Mouse (Mus musculus) MEL (cell line): ENCODE measurements around the gene Ccdc158. TPM values are rescaled to one million over a fixed set of nuclear protein-coding genes. Genes with fewer than 3 reads are reported as not detected.

Experiments used
- DNase-seq: peaks from one replicate; pipeline ENCODE4 v3.0.0; 2011; ENCODE audit warnings: low read depth, low spot score
- H3K27ac ChIP-seq: 2 replicates; pipeline ENCODE4 v1.5.1; 2012; ENCODE audit warnings: low read depth, mild to moderate bottlenecking, control low read depth, low read length, moderate library complexity; ENCODE audit not compliant: control insufficient read depth
- H3K27me3 ChIP-seq, 2 experiments: fragments of 150-350 bp in 1 of 2; sonication (generic) in 1 of 2; 2 replicates each; pipeline ENCODE4 v1.6.1; 2012; ENCODE audit warnings: low read length in 2 of 2, mild to moderate bottlenecking in 2 of 2, improper control_type of control experiment in 1 of 2, moderate library complexity in 1 of 2; ENCODE audit not compliant: insufficient read depth in 2 of 2, control insufficient read depth in 1 of 2
- H3K36me3 ChIP-seq, 2 experiments: 2 replicates each; pipeline ENCODE4 v1.6.1; 2012 to 2014; ENCODE audit warnings: low read length in 2 of 2, improper control_type of control experiment in 1 of 2, inconsistent platforms in 1 of 2, mild to moderate bottlenecking in 1 of 2; ENCODE audit not compliant: insufficient read depth in 2 of 2, control insufficient read depth in 1 of 2
- H3K4me1 ChIP-seq, 2 experiments: fragments of 150-350 bp in 1 of 2; sonication (generic) in 1 of 2; 2 replicates each; pipeline ENCODE4 v1.6.1; 2012; ENCODE audit warnings: low read length in 2 of 2, improper control_type of control experiment in 1 of 2, mild to moderate bottlenecking in 1 of 2; ENCODE audit not compliant: insufficient read depth in 2 of 2, control insufficient read depth in 1 of 2
- H3K4me3 ChIP-seq, 2 experiments: fragments of 150-350 bp in 1 of 2; sonication (generic) in 1 of 2; 2 replicates each; pipeline ENCODE4 v1.5.1; 2012; ENCODE audit warnings: low read depth in 2 of 2, low read length in 2 of 2, mild to moderate bottlenecking in 2 of 2, moderate library complexity in 2 of 2, control low read depth in 1 of 2, improper control_type of control experiment in 1 of 2; ENCODE audit not compliant: control insufficient read depth in 1 of 2, insufficient read depth in 1 of 2
- H3K79me2 ChIP-seq: 2 replicates; pipeline ENCODE4 v1.6.1; 2012; ENCODE audit warnings: mild to moderate bottlenecking, low read length, moderate library complexity; ENCODE audit not compliant: control insufficient read depth, poor library complexity, insufficient read depth
- H3K9ac ChIP-seq: 2 replicates; pipeline ENCODE4 v1.6.1; 2012; ENCODE audit warnings: low read depth, mild to moderate bottlenecking, control low read depth, low read length, moderate library complexity; ENCODE audit not compliant: control insufficient read depth, poor library complexity, severe bottlenecking
- H3K9me3 ChIP-seq: fragments of 150-350 bp; sonication (generic); replicated peaks from 2 replicates; pipeline ENCODE4 v1.6.1; 2012; ENCODE audit warnings: mild to moderate bottlenecking, low read length, improper control_type of control experiment, moderate library complexity; ENCODE audit not compliant: insufficient read depth
- CHD2 ChIP-seq: IDR thresholded peaks from 2 replicates; pipeline ENCODE4 v1.6.1; 2011; ENCODE audit warnings: low read length, improper control_type of control experiment
- CTCF ChIP-seq, 3 experiments: IDR thresholded peaks in 2 of 3; conservative IDR thresholded peaks in 1 of 3; 2 replicates each; pipeline ENCODE4 v1.5.1; 2011 to 2012; ENCODE audit warnings: low read length in 3 of 3, low read depth in 2 of 3, mild to moderate bottlenecking in 2 of 3, improper control_type of control experiment in 1 of 3, inconsistent platforms in 1 of 3, mixed read lengths in 1 of 3, moderate library complexity in 1 of 3; ENCODE audit not compliant: control insufficient read depth in 1 of 3, insufficient read depth in 1 of 3, poor library complexity in 1 of 3, severe bottlenecking in 1 of 3
- E2F4 ChIP-seq: IDR thresholded peaks from 2 replicates; pipeline ENCODE4 v1.6.1; 2011; ENCODE audit warnings: low read depth, low read length, improper control_type of control experiment, borderline replicate concordance
- EP300 ChIP-seq, 2 experiments: IDR thresholded peaks; 2 replicates each; pipeline ENCODE4 v1.6.1; 2011; ENCODE audit warnings: improper control_type of control experiment in 2 of 2, low read length in 2 of 2, low read depth in 1 of 2, mild to moderate bottlenecking in 1 of 2
- ETS1 ChIP-seq: IDR thresholded peaks from 2 replicates; pipeline ENCODE4 v1.6.1; 2012; ENCODE audit warnings: low read depth, mild to moderate bottlenecking, inconsistent platforms, low read length, improper control_type of control experiment, moderate library complexity
- GATA1 ChIP-seq: IDR thresholded peaks from 2 replicates; pipeline ENCODE4 v1.6.1; 2011; ENCODE audit warnings: low read depth, low read length, improper control_type of control experiment
- MAFK ChIP-seq: IDR thresholded peaks from 2 replicates; pipeline ENCODE4 v1.6.1; 2011; ENCODE audit warnings: low read depth, mild to moderate bottlenecking, low read length, improper control_type of control experiment, borderline replicate concordance
- MAZ ChIP-seq: IDR thresholded peaks from 2 replicates; pipeline ENCODE4 v1.6.1; 2012; ENCODE audit warnings: low read depth, mild to moderate bottlenecking, inconsistent platforms, low read length, improper control_type of control experiment
- MEF2A ChIP-seq: IDR thresholded peaks from 2 replicates; pipeline ENCODE4 v1.6.1; 2014; ENCODE audit warnings: low read depth, mild to moderate bottlenecking, inconsistent platforms, low read length, improper control_type of control experiment; ENCODE audit not compliant: poor library complexity, insufficient replicate concordance, severe bottlenecking; ENCODE audit errors: extremely low read depth
- MYC ChIP-seq: IDR thresholded peaks from 2 replicates; pipeline ENCODE4 v1.6.1; 2011; ENCODE audit warnings: low read depth, mild to moderate bottlenecking, low read length, improper control_type of control experiment, moderate library complexity
- NRF1 ChIP-seq: IDR thresholded peaks from 2 replicates; pipeline ENCODE4 v1.6.1; 2014; ENCODE audit warnings: low read depth, mild to moderate bottlenecking, inconsistent platforms, low read length, improper control_type of control experiment, moderate library complexity; ENCODE audit not compliant: poor library complexity, insufficient read depth, severe bottlenecking
- POLR2A ChIP-seq, 2 experiments: IDR thresholded peaks; 2 replicates each; pipeline ENCODE4 v1.6.1; 2011 to 2012; ENCODE audit warnings: low read length in 2 of 2, mild to moderate bottlenecking in 2 of 2, control low read depth in 1 of 2, improper control_type of control experiment in 1 of 2, low read depth in 1 of 2, moderate library complexity in 1 of 2; ENCODE audit not compliant: control insufficient read depth in 1 of 2, insufficient read depth in 1 of 2, poor library complexity in 1 of 2
- POLR2AphosphoS2 ChIP-seq: IDR thresholded peaks from 2 replicates; pipeline ENCODE4 v1.6.1; 2011; ENCODE audit warnings: low read length, improper control_type of control experiment
- POLR2AphosphoS5 ChIP-seq: IDR thresholded peaks from 2 replicates; pipeline ENCODE4 v1.6.1; 2012; ENCODE audit warnings: low read depth, borderline replicate concordance, mild to moderate bottlenecking, inconsistent platforms, low read length, moderate library complexity, mixed read lengths
- RAD21 ChIP-seq: IDR thresholded peaks from 2 replicates; pipeline ENCODE4 v1.6.1; 2011; ENCODE audit warnings: mild to moderate bottlenecking, low read depth, low read length, improper control_type of control experiment
- SMC3 ChIP-seq: IDR thresholded peaks from 2 replicates; pipeline ENCODE4 v1.6.1; 2011; ENCODE audit warnings: low read depth, low read length, improper control_type of control experiment
- TBP ChIP-seq: IDR thresholded peaks from 2 replicates; pipeline ENCODE4 v1.8.0; 2011; ENCODE audit warnings: low read depth, low read length, improper control_type of control experiment
- TCF12 ChIP-seq: IDR thresholded peaks from 2 replicates; pipeline ENCODE4 v1.6.1; 2014; ENCODE audit warnings: low read depth, mild to moderate bottlenecking, inconsistent platforms, low read length, improper control_type of control experiment, moderate library complexity
- UBTF ChIP-seq: IDR thresholded peaks from 2 replicates; pipeline ENCODE4 v1.6.1; 2012; ENCODE audit warnings: low read depth, mild to moderate bottlenecking, inconsistent platforms, low read length, improper control_type of control experiment, moderate library complexity, borderline replicate concordance; ENCODE audit not compliant: insufficient read depth
- USF2 ChIP-seq, 2 experiments: IDR thresholded peaks; 2 replicates each; pipeline ENCODE4 v1.6.1; 2011 to 2012; ENCODE audit warnings: improper control_type of control experiment in 2 of 2, low read length in 2 of 2, borderline replicate concordance in 1 of 2, inconsistent platforms in 1 of 2, low read depth in 1 of 2, mild to moderate bottlenecking in 1 of 2; ENCODE audit not compliant: insufficient read depth in 1 of 2
- ZC3H11A ChIP-seq: IDR thresholded peaks from 2 replicates; pipeline ENCODE4 v1.6.1; 2012; ENCODE audit warnings: low read depth, mild to moderate bottlenecking, inconsistent platforms, low read length, improper control_type of control experiment
- ZKSCAN1 ChIP-seq: IDR thresholded peaks from 2 replicates; pipeline ENCODE4 v1.6.1; 2012; ENCODE audit warnings: low read depth, mild to moderate bottlenecking, inconsistent platforms, low read length, improper control_type of control experiment, moderate library complexity
- ZMIZ1 ChIP-seq: IDR thresholded peaks from 2 replicates; pipeline ENCODE4 v1.6.1; 2012; ENCODE audit warnings: low read depth, mild to moderate bottlenecking, inconsistent platforms, low read length, improper control_type of control experiment, moderate library complexity
- polyA plus RNA-seq, 2 experiments: library from polyadenylated mRNA; stranded (reverse) in 1 of 2; unstranded in 1 of 2; fragments of >175 nt in 1 of 2; fragments of >200 nt in 1 of 2; gene quantifications; 2 replicates each; pipeline versions ENCODE4 v1.2.1 to v1.2.4; 2012; ENCODE audit warnings: low replicate concordance in 2 of 2, low read depth in 1 of 2; ENCODE audit not compliant: insufficient read length in 2 of 2, insufficient read depth in 1 of 2, missing spikeins in 1 of 2
- total RNA-seq: library from RNA; depleted of rRNA; stranded (reverse); fragments of 300-350 nt; gene quantifications from 2 replicates; pipeline ENCODE4 v1.2.3, GENCODE M21; 2012

Gene Ccdc158
- total and polyA plus RNA-seq, 3 experiments = 0.28 TPM; not detected in 2

DNA sequence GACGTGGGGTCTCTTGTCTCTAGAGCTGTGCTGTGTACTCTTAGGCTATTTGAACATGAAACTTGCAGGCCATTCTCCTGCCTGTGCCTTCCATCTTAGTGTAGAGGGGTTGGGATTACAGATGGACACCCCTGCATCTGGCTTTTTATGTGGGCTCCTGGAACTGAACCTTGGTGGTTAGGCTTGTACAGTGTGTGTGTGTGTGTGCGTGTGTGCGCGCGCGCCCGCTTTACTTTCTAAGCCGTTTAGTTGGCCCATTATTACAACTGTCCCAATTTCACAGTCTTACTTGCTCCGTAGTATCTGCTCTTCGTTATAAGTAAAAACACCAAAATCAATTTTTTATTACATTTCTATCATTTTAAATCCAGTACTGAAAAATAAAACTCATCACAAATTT is 6.8 kb upstream of the Ccdc158 start:
- no peak for TF ChIP-seq MAZ
- no peak for TF ChIP-seq POLR2A (IDR thresholded peaks at IDR 0.05; ENCODE audit: control insufficient read depth in 1 of 2, insufficient read depth in 1 of 2, low read depth in 1 of 2, low read length in 2 of 2, poor library complexity in 1 of 2)
- TF ChIP-seq MAFK = no peak
- no peak for TF ChIP-seq TCF12
- TF ChIP-seq NRF1 = no peak
- no peak for TF ChIP-seq USF2 (IDR thresholded peaks at IDR 0.05; ENCODE audit: borderline replicate concordance in 1 of 2, insufficient read depth in 1 of 2, low read depth in 1 of 2, low read length in 2 of 2)
- no peak for TF ChIP-seq TBP
- no peak for TF ChIP-seq MEF2A
- TF ChIP-seq ETS1 = no peak
- TF ChIP-seq CHD2 = no peak
- TF ChIP-seq POLR2AphosphoS5 = no peak
- TF ChIP-seq UBTF = no peak
- no peak for TF ChIP-seq GATA1
- TF ChIP-seq ZMIZ1 = no peak
- no peak for TF ChIP-seq MYC
- TF ChIP-seq POLR2AphosphoS2 = no peak
- TF ChIP-seq ZKSCAN1 = no peak
- Histone ChIP-seq H3K4me3 (no peak overlapping the region), H3K27ac (no peak overlapping the region), H3K79me2 (no peaks in the 10 kb centered on the region), H3K4me1 (no peaks in the 10 kb centered on the region), H3K9me3 (no peaks in the 10 kb centered on the region), H3K27me3 (no peaks in the 10 kb centered on the region), H3K9ac (no peak overlapping the region), H3K36me3 (no peaks in the 10 kb centered on the region)
- no peak for DNase-seq

DNA sequence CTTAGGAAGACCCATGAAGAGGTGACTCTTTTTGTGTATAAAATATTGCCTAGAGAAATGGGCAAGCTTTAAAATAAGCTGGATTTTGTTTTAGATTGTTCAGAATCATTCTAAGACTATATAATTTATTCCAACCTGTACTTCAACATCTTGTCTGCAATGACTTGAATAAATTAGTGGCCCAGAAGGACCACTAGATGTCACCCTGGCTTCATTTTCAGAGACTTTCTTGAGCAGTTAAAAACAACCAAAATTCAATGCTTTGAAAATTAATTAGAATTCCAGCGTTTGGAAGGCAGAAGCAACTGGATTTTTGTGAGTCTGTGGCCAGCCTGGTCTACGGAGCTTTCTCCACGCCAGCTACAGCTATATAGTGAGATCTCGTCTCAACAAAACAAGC is 4.4 kb upstream of the Ccdc158 start:
- Histone ChIP-seq H3K9ac (no peak overlapping the region), H3K79me2 (no peaks in the 10 kb centered on the region), H3K4me1 (no peaks in the 10 kb centered on the region), H3K4me3 (no peak overlapping the region), H3K27ac (no peak overlapping the region), H3K27me3 (no peaks in the 10 kb centered on the region), H3K9me3 (no peaks in the 10 kb centered on the region), H3K36me3 (no peaks in the 10 kb centered on the region)
- TF ChIP-seq CTCF (IDR thresholded peaks at IDR 0.05 in 2 of 3, conservative IDR thresholded peaks at IDR 0.05 in 1 of 3; ENCODE audit: control insufficient read depth in 1 of 3, insufficient read depth in 1 of 3, low read depth in 2 of 3, low read length in 3 of 3, poor library complexity in 1 of 3, severe bottlenecking in 1 of 3) (peak; percentile 10 to 59 (median 28); a peak in 4 of 6 replicates), EP300 (IDR thresholded peaks at IDR 0.05; ENCODE audit: low read depth in 1 of 2, low read length in 2 of 2) (no peak), USF2 (IDR thresholded peaks at IDR 0.05; ENCODE audit: borderline replicate concordance in 1 of 2, insufficient read depth in 1 of 2, low read depth in 1 of 2, low read length in 2 of 2) (no peak), RAD21 (peak; percentile 72), ZC3H11A (peak; percentile 26; the same call in 1 of the 2 replicates), GATA1 (no peak), SMC3 (peak; percentile 56), E2F4 (no peak)
- DNase-seq = peak; percentile 34
